Mouse (Mus musculus) intestine, embryonic 14.5 days (tissue): Measurements from ENCODE around the gene Scn1b. TPM values are rescaled to one million over a fixed set of nuclear protein-coding genes. Genes with fewer than 3 reads are reported as not detected.

Source experiments
- ATAC-seq: fragments of 200-750 bp; cut with Nextera tagmentation; replicated peaks from 2 replicates; pipeline ENCODE4 v1.8.0; 2017; ENCODE audit warnings: low read depth, moderate number of reproducible peaks, moderate TSS enrichment, moderate library complexity; ENCODE audit not compliant: low FRiP score, low TSS enrichment
- DNase-seq: peaks from one replicate; pipeline ENCODE4 v3.0.0-alpha.2; 2018; ENCODE audit warnings: low spot score
- H3K27ac ChIP-seq: fragments of 300-500 bp; sonication (generic); 2 replicates; pipeline ENCODE4 v1.5.1; 2014; ENCODE audit warnings: low read depth, mild to moderate bottlenecking, control low read depth
- H3K27me3 ChIP-seq: fragments of 300-500 bp; sonication (generic); replicated peaks from 2 replicates; pipeline ENCODE4 v1.6.1; 2014; ENCODE audit warnings: low read length, control low read depth; ENCODE audit not compliant: control insufficient read depth, insufficient read depth
- H3K36me3 ChIP-seq: fragments of 300-500 bp; sonication (generic); 2 replicates; pipeline ENCODE4 v1.6.1; 2014; ENCODE audit warnings: low read length, control low read depth; ENCODE audit not compliant: control insufficient read depth, insufficient read depth
- H3K4me1 ChIP-seq: fragments of 300-500 bp; sonication (generic); replicated peaks from 2 replicates; pipeline ENCODE4 v1.6.1; 2014; ENCODE audit warnings: low read length, control low read depth, mixed read lengths; ENCODE audit not compliant: control insufficient read depth, insufficient read depth
- H3K4me2 ChIP-seq: fragments of 300-500 bp; sonication (generic); 2 replicates; pipeline ENCODE4 v1.6.1; 2014; ENCODE audit warnings: low read length
- H3K4me3 ChIP-seq: fragments of 300-500 bp; sonication (generic); 2 replicates; pipeline ENCODE4 v1.5.1; 2014; ENCODE audit warnings: low read depth, low read length, control low read depth, mixed read lengths
- H3K9ac ChIP-seq: fragments of 300-500 bp; sonication (generic); 2 replicates; pipeline ENCODE4 v1.6.1; 2014; ENCODE audit warnings: mild to moderate bottlenecking, low read length
- H3K9me3 ChIP-seq: fragments of 300-500 bp; sonication (generic); 2 replicates; pipeline ENCODE4 v1.6.1; 2016; ENCODE audit warnings: low read length, control low read depth; ENCODE audit not compliant: control insufficient read depth
- WGBS: fragments of 180-500 bp; shearing (Covaris S2); extraction: QIAGEN DNeasy Blood & Tissue Kit; methylation state at CpG from one replicate; pipeline ENCODE4 v1.1.7; 2014; 5-methylcytosine and 5-hydroxymethylcytosine counted together
- polyA plus RNA-seq: library from polyadenylated mRNA; unstranded; fragments of >200 nt; fragmentation: Nextera tagmentation; extraction: Ambion mirVana; gene quantifications from 2 replicates; pipeline ENCODE4 v1.2.1, GENCODE M21; 2014

Gene Scn1b
- 0.99 and 2.4 TPM in 2 replicates for polyA plus RNA-seq

DNA sequence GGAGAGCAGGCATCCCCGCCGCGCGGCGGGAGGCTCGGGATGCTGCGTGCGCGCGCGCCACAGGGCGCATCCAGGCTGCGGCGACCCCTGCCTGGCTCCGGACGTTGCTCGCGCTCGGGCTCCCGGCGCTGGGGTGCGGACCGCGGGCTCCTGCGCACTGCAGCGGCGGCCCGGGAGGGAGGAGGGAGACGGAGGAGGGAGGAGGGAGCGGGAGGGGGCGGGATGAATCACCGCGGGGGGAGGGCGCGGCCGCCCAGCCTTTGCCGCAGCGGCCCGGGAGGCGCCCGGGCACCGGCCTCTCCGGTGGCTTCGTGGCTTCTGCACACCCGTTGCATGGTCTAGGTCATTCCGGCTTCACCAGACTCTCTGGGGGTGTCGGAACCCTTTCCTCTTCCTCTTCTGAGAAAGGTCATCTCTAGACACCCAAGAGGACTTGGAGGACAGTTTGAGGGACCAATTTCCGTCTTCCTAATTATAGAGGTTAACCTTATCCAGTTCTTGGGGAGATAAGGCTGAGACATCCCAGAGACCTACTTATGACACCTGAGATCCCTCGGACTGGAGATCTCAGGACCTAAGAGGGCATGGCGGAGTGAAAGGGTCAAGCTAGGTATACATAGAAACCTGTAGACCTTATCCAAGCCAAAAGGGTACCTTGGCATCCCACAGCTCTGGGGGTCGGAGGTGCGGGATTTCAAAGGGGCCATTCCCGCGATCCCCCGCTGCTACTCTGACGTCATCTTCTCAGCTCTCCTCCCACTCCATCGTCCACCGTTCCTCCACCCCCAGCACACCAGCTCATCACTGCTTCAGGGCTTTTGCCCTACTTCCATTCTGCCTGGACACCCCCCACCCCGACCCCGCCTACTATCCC is at the start of gene Scn1b:
TSS of gene Scn1b (minus strand) at position 153 of the 874 bp plus-strand sequence.
- no peaks in the 10 kb centered on the region for H3K9me3 ChIP-seq
- peaks cover 36% of the 10 kb centered on the region for H3K27me3 ChIP-seq
- peak within 1 kb of the TSS; percentile 97 for H3K4me2 ChIP-seq
- peak; percentile 70 for DNase-seq
- ATAC-seq: peak; percentile 63
- peaks cover 36% of the 10 kb centered on the region for H3K36me3 ChIP-seq
- peak within 1 kb of the TSS; percentile 46 for H3K9ac ChIP-seq
- under 1% methylated on average over 42 of the region's 60 CpGs for WGBS
- no peak within 1 kb of the TSS for H3K27ac ChIP-seq
- no peaks in the 10 kb centered on the region for H3K4me1 ChIP-seq
- H3K4me3 ChIP-seq: peak within 1 kb of the TSS; percentile 53

DNA sequence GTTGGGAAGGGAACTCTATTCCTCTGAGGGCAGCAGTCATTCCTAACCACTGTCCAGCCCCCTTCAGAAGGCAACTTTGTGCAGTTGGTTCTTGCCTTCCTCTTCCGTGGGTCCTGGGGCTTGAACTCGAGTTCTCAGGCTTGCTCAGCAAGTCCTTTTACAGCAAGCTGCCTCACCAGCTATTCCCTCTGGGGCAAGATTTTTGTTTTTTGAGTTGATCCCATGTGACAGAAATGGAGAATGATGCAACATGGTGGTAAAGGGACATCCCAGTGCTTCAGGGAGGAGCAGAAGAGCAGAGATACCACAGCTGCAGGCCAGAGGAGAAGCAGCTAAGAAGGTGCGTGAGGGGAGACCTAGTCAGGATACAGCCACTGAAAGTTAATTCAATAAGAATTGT is 48.3 kb upstream of the Scn1b start:
- no peak overlapping the region for H3K27ac ChIP-seq
- H3K27me3 ChIP-seq: peaks cover 8% of the 10 kb centered on the region
- no peak overlapping the region for H3K9ac ChIP-seq
- H3K36me3 ChIP-seq: no peaks in the 10 kb centered on the region
- no peak for ATAC-seq
- H3K9me3 ChIP-seq: no peaks in the 10 kb centered on the region
- no peak for DNase-seq
- no peak overlapping the region for H3K4me2 ChIP-seq
- no peaks in the 10 kb centered on the region for H3K4me1 ChIP-seq
- 89% methylated on average over 3 of the region's 3 CpGs for WGBS
- H3K4me3 ChIP-seq: no peak overlapping the region

DNA sequence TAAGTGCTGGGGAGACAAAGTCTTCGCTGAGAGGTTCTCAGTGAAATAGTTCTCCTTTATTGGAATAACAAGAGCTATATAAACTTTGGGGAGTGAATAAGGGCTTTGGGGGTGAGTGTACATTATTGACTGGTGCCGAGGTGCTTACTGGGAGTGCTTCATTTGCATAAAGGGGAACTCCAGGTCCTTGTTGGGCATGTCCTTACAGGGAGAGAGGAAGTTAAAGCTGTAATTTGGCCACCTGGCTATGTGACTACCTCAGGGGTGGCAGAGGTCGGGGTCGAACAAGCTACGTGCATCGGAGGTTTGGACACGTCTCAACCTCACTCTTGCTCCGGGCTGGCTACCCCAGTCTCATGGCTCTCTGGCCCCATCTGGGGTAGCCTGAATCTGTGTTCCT is 47.7 kb upstream of the Scn1b start:
- Histone ChIP-seq H3K27ac (no peak overlapping the region), H3K36me3 (no peaks in the 10 kb centered on the region), H3K4me1 (no peaks in the 10 kb centered on the region), H3K4me2 (no peak overlapping the region), H3K9ac (no peak overlapping the region), H3K4me3 (no peak overlapping the region), H3K27me3 (peaks cover 8% of the 10 kb centered on the region), H3K9me3 (no peaks in the 10 kb centered on the region)
- DNase-seq (no peak), ATAC-seq (no peak)
- 71% methylated on average over 8 of the region's 8 CpGs for WGBS

DNA sequence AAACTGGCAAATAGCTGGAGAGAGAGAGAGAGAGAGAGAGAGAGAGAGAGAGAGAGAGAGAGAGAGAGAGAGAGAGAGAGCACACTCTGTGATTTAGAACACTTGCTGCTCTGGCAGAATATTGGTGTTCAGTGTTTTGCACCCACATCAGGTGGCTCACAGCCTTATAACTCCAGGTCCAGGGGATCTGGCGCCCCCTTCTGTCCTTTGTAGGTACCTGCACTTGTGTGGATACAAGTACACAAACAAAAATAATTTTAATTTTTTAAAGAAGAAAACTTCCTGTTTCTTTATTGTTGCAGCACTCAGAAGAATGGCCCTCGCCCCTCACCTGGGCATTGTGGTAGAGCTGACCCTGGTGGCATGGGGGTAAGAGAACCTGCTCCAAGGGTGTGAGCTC is 45.4 kb upstream of the Scn1b start:
- no peak overlapping the region for H3K27ac ChIP-seq
- WGBS: 21% methylated on average over 2 of the region's 2 CpGs
- H3K9ac ChIP-seq: no peak overlapping the region
- ATAC-seq (no peak), DNase-seq (no peak)
- no peak overlapping the region for H3K4me3 ChIP-seq
- H3K36me3 ChIP-seq: no peaks in the 10 kb centered on the region
- no peak overlapping the region for H3K4me2 ChIP-seq
- H3K4me1 ChIP-seq: no peaks in the 10 kb centered on the region
- no peaks in the 10 kb centered on the region for H3K27me3 ChIP-seq
- no peaks in the 10 kb centered on the region for H3K9me3 ChIP-seq

DNA sequence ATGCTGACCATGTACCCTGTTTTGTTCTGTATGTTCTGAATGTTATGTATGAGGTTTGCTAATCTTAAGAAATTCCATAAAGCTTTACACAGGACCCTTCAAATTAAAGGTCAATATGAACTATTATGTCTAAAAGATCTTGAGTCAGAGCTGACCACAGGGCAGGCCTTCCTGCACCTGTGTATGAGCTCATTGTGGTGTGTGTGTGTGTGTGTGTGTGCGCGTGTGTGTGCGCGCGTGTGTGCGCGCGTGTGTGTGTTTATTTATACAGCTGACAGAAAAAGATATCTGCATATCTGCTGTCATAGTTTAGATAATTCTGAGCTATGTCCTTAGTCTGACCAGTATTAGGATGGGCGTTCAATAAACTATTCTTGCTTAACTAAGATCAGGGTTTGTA is 43.7 kb upstream of the Scn1b start:
- no peaks in the 10 kb centered on the region for H3K4me1 ChIP-seq
- no peak for DNase-seq
- 92% methylated on average over 9 of the region's 9 CpGs for WGBS
- no peaks in the 10 kb centered on the region for H3K36me3 ChIP-seq
- no peaks in the 10 kb centered on the region for H3K27me3 ChIP-seq
- H3K9me3 ChIP-seq: no peaks in the 10 kb centered on the region
- no peak overlapping the region for H3K4me2 ChIP-seq
- H3K27ac ChIP-seq: no peak overlapping the region
- no peak overlapping the region for H3K9ac ChIP-seq
- H3K4me3 ChIP-seq: no peak overlapping the region
- ATAC-seq: no peak

DNA sequence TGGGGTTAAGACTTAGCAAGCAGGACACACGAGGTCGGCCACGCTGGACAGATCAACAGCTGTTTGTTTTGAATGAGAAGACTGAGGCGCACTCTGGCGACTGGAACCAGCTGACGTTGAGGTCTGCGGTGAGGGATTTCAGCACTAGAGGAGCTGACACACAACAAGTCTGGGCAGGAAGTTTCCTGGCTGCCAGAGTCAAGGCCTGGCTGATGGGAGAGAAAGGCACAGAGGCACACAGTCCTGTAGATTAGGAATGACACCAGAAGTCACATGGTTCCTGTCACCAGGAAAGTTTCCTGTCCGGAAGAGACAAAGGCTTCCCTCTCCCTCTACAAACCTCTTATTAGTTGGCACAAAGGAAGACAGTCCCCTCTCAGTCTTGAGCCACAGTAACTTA is 41.6 kb upstream of the Scn1b start:
- H3K4me1 ChIP-seq: no peaks in the 10 kb centered on the region
- H3K4me3 ChIP-seq: no peak overlapping the region
- WGBS: 40% methylated on average over 8 of the region's 8 CpGs
- H3K36me3 ChIP-seq: no peaks in the 10 kb centered on the region
- ATAC-seq (no peak), DNase-seq (no peak)
- H3K9ac ChIP-seq: no peak overlapping the region
- no peaks in the 10 kb centered on the region for H3K27me3 ChIP-seq
- H3K4me2 ChIP-seq: no peak overlapping the region
- H3K27ac ChIP-seq: no peak overlapping the region
- no peaks in the 10 kb centered on the region for H3K9me3 ChIP-seq

DNA sequence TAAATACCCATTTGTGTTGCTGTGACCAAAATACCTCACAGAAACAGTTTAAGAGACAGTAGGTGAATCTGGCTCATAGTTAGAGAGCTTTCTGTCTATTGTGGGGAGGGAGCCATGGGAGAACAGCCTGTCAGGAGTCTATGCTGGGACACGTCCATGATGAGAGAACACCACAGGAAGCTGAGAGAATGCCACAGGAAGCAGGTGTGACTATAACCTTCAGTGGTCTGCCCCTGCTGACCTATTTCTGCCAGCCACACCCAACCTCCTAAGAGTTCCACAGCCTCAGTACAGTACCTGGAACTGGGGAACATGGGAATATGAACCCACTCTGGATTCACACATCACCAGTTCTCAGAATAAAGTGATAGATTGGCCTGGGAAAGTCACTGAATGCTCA is 37.9 kb upstream of the Scn1b start:
- no peak for ATAC-seq

DNA sequence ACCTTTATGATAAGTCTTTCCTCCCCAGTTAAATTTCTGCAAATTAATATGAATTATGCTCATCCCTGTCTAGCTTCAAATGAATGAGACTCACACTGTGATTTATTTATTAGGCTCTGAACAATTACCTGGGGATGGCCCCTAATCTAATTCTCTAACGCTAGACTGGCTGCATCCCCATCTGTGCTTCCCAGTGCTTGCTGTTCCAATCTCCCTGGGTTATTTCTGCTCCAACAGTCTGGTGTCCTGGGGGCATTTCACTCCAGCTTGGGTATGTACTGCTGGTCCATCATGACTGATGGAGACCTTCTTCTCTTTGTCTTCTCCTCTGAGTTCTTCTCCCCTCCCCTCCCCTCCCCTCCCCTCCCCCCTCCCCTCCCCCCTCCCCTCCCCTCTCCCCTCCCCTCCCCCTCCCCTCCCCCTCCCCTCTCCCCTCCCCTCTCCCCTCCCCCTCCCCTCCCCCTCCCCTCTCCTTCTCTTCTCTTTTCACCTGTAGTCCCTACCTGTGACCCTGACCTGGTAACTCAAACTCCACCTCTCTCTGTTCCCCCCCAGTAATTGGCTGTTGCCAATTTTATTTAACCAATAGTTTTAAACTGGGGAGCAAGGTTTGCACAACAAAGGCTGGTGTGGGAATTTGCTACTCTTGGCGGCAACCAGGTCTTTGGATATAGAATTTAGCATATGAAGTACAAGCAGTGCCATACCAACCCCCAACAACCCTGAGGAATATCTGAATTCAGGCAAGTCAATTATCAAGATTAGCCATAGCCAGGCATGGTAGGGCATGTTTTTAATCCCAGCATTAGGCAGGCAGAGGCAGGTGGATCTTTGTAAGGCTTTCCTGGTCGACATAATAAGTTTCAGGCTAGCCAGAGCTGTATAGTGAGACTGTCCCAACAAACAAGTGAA is 37.1 kb upstream of the Scn1b start:
- DNase-seq: peak; percentile 38
- 60% methylated on average over 3 of the region's 3 CpGs for WGBS
- H3K36me3 ChIP-seq: no peaks in the 10 kb centered on the region
- no peaks in the 10 kb centered on the region for H3K9me3 ChIP-seq
- no peak overlapping the region for H3K4me2 ChIP-seq
- no peaks in the 10 kb centered on the region for H3K27me3 ChIP-seq
- H3K27ac ChIP-seq: no peak overlapping the region
- no peaks in the 10 kb centered on the region for H3K4me1 ChIP-seq
- no peak for ATAC-seq
- H3K9ac ChIP-seq: no peak overlapping the region
- no peak overlapping the region for H3K4me3 ChIP-seq

More for the DNA sequence above, 37.9 kb upstream of the Scn1b start:
- Histone ChIP-seq H3K27me3 (no peaks in the 10 kb centered on the region), H3K9me3 (no peaks in the 10 kb centered on the region), H3K9ac (no peak overlapping the region), H3K4me2 (no peak overlapping the region), H3K4me1 (no peaks in the 10 kb centered on the region), H3K27ac (no peak overlapping the region), H3K36me3 (no peaks in the 10 kb centered on the region), H3K4me3 (no peak overlapping the region)
- no peak for DNase-seq
- WGBS: 67% methylated on average over 1 of the region's 1 CpGs
